Mouse (Mus musculus): ENCODE data around the gene Il4ra.

Il4ra gene

GRCm38 (mm10) chr7:125601280-125601670, 49.4 kb downstream of the Il4ra start:
- no peak for DNase-seq

GRCm38 (mm10) chr7:125601821-125602448, 50.0 kb downstream of the Il4ra start:
- DNase-seq = no peak

GRCm38 (mm10) chr7:125603185-125603631, 51.3 kb downstream of the Il4ra start, which contains the start of gene Il21r:
Gene Il21r, plus strand, starts transcription at chr7:125603429.
- no peak for DNase-seq

- DNase-seq = no peak
These were observed 52.7 kb downstream of the Il4ra start for GRCm38 (mm10) chr7:125604362-125605319.

GRCm38 (mm10) chr7:125605725-125606139, 53.8 kb downstream of the Il4ra start:
- no peak for DNase-seq

- no peak for DNase-seq
These were observed 54.6 kb downstream of the Il4ra start for GRCm38 (mm10) chr7:125606265-125607164.

- DNase-seq = no peak
These were observed 55.7 kb downstream of the Il4ra start for GRCm38 (mm10) chr7:125607384-125608182.

GRCm38 (mm10) chr7:125608183-125608688, 56.3 kb downstream of the Il4ra start:
- DNase-seq = no peak

GRCm38 (mm10) chr7:125613579-125613978, 61.7 kb downstream of the Il4ra start:
- no peak for DNase-seq

GRCm38 (mm10) chr7:125615453-125615852, 63.5 kb downstream of the Il4ra start:
- DNase-seq = no peak

GRCm38 (mm10) chr7:125618016-125618415, 66.1 kb downstream of the Il4ra start:
- no peak for DNase-seq

- DNase-seq = no peak
These were observed 68.2 kb downstream of the Il4ra start for GRCm38 (mm10) chr7:125620077-125620476.

GRCm38 (mm10) chr7:125622741-125623685, 71.1 kb downstream of the Il4ra start:
- DNase-seq = no peak

- DNase-seq = no peak
These were observed 73.3 kb downstream of the Il4ra start for GRCm38 (mm10) chr7:125625219-125625618.

GRCm38 (mm10) chr7:125625829-125626228, 73.9 kb downstream of the Il4ra start:
- DNase-seq = no peak
